Mouse (Mus musculus): ENCODE measurements around the gene Fam129b.
"Not testable (repeated sequence)": the region's sequence is repeated elsewhere in the genome, so short reads cannot be mapped to it uniquely, and the experiment has no call there.

The Fam129b gene

GRCm38 (mm10) chr2:32875675-32876489 lies at the start of gene Fam129b:
Fam129b (plus strand) TSS chr2:32876114.
- peak; percentile 74 for DNase-seq (ENCODE audit: low read depth)

GRCm38 (mm10) chr2:32828979-32829676 lies 46.8 kb upstream of the Fam129b start:
- DNase-seq (ENCODE audit: low read depth) = no peak

- DNase-seq (ENCODE audit: low read depth) = no peak
Measured at GRCm38 (mm10) chr2:32834496-32834895, 41.4 kb upstream of the Fam129b start.

GRCm38 (mm10) chr2:32835588-32835987 lies 40.3 kb upstream of the Fam129b start:
- no peak for DNase-seq (ENCODE audit: low read depth)

GRCm38 (mm10) chr2:32838147-32838884 lies 37.6 kb upstream of the Fam129b start:
- no peak for DNase-seq (ENCODE audit: low read depth)

DNA sequence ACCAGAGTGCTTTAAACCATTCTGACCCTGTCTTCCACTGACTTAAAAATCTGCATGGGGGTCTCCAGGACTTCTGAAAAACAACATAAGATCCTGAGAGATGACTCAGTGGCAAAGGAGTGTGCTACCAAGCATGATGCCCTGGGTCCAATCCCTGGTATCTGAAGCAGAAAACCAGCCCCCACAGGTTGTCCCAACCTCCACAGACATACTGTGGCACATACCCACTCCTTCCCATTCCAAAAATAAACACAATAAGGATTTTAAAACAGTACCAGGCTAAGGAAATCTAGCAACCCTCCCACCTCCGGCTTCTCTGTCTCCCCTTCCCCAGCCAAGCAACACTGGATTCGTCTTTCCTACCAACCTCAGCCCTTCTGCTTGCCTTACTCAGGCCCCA lies 36.7 kb upstream of the Fam129b start:
- DNase-seq (ENCODE audit: low read depth) = no peak

DNA sequence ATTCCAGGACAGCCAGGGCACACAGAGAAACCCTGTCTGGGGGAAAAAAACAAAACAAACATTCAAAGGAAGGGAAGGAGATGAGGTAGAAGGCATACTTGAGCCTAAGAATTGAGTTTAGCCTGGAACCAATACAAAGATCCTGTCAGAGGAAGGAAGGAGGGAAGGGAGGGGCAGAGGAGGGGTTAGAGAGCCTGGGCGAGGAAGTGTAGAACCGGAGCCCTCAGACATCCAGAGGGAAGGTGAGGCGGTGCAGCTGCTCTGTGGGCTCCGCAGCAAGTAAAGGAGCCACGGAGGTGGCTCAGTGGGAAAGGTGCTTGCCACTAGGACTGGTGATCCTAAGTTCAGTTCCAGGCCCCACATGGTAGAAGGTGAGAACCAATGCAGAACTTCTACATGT lies 34.8 kb upstream of the Fam129b start:
- no peak for DNase-seq (ENCODE audit: low read depth)

DNA sequence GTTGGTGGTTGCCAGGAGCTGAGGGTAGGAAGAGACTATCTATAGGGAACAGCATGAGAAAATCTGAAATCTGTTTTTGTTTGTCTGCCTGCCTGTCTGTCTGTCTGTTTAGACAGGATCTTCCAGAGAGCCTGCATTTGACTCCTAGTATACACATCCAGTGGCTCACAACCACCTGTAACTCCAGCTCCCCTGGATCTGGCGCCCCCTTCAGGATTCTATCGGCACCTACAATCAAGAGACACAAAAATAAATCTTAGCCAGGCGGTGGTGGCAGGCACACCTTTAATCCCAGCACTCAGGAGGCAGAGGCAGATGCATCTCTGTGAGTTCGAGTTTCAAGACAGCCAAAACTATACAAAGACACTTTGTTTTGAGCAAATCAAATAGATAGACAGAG lies 33.4 kb upstream of the Fam129b start:
- no peak for DNase-seq (ENCODE audit: low read depth)

DNA sequence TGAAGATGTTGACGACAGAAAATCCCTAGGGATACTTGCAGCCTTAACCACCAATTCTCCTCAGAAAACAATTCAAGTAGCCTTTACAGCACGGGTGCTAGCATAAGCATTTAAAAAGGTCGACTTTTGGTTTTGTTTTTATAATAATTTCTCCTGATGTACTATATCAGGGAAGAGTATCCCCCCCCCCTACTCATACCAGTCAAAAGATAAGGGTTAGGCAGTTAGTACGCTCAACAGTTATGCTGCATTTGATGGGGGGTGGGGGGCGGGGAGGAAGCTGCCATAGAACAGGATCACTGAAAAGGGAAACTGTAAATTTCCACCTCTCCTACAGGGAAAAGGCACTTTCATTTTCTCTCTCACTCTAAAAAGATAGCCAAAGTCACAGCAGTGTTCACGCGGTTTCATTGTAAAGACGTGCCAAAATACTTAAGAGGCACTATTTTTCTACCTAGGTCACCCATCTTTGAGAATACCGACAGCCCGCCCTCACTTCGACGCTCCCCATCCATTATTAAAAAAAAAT lies 30.3 kb upstream of the Fam129b start:
- DNase-seq (ENCODE audit: low read depth) = no peak

- no peak for DNase-seq (ENCODE audit: low read depth)
Measured at GRCm38 (mm10) chr2:32846101-32846804, 29.7 kb upstream of the Fam129b start.

GRCm38 (mm10) chr2:32846805-32847467 lies 29.0 kb upstream of the Fam129b start, which contains the start of gene Stxbp1:
Stxbp1 (minus strand) TSS chr2:32847245.
- peak; percentile 79 for DNase-seq (ENCODE audit: low read depth)

GRCm38 (mm10) chr2:32847468-32847821 lies 28.5 kb upstream of the Fam129b start:
- DNase-seq (ENCODE audit: low read depth) = no peak

GRCm38 (mm10) chr2:32852156-32852555 lies 23.8 kb upstream of the Fam129b start:
- DNase-seq (ENCODE audit: low read depth) = no peak

DNA sequence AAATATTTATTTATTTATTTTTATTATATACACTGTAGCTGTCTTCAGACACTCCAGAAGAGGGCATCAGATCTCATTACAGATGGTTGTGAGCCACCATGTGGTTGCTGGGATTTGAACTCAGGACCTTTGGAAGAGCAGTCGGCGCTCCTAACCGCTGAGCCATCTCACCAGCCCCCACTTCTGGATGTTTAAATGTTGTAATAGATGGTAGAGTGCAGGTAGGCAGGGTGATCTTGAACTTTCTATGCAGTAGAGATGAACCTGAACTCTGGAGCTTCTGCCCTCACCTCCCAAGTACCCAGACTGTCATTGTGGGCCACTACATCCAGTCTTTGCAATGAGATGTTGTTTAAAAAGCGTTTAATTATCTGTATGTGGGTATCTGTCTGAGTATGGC lies 22.2 kb upstream of the Fam129b start:
- not testable (repeated sequence) for DNase-seq (ENCODE audit: low read depth)

DNA sequence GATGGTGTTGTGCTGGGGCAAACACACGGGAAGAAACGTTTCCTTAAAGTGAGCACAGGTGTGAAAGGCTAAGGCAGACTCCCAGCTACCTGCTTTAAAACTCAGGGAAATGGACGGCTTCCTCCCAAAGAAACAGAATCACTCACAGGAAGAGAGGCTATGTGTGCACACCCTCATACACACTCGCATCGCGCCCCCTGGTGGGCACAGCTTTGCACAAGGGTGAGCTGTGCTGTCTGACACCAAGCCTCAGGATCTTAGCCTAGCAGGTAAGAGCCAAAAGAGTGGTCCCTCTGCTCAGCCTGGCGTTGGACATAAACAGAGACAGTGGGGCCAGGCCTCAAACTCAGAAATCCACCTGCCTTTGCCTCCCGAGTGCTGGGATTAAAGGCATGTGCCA lies 21.7 kb upstream of the Fam129b start:
- peak; percentile 80 for DNase-seq (ENCODE audit: low read depth)

DNA sequence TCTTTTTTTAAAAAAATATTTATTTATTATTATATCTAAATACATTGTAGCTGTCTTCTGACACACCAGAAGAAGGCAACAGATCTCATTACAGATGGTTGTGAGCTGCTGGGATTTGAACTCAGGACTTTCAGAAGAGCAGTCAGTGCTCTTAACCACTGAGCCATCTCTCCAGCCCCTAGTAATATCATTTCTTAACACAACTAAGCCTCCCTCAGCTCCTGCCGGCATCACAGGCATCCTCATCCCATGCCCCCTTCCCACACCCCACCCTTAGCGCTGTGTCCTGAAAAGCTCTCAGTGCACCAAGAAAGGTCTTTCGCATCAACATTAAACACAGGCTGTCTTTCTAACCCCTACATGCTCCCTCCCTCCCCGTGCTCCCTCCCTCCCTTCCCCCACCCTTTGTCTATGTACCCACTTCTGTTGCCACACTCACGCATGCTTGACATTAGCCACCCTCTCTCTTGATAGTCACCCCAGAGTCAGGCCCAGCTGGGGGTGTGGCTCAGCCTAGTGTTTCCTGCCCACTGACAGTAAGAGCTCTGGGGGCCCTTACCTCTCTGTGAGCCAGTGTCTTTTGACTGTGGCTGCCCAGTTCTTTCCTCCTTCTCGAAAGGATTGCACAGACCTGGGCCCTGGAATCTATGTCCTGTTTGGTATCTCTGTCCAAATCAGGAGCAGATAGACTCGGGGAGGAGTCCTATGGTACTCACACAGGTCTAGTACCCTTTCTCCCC lies 20.7 kb upstream of the Fam129b start:
- no peak for DNase-seq (ENCODE audit: low read depth)

GRCm38 (mm10) chr2:32855790-32856465 lies 20.0 kb upstream of the Fam129b start:
- no peak for DNase-seq (ENCODE audit: low read depth)

DNA sequence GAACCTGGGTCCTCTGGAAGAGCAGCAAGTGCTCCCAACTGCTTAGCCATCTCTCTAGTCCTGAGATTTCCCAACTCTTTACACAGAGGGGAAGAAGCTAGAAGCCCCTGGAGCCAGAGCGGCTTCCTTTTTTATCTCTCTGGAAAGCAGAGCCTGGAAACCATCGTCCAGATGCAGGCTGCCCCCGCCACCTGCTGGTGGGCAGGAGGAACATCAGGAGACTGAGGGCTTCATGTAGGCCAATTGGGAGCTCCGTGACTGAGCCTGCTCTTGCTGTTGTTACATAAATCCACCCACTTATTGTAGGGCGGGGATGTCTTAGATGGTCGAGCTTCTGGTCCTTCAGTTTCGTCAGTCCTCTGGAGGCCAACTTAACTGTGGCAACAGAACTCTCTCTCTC lies 18.3 kb upstream of the Fam129b start:
- DNase-seq (ENCODE audit: low read depth) = peak; percentile 82

- no peak for DNase-seq (ENCODE audit: low read depth)
Measured at GRCm38 (mm10) chr2:32859010-32859621, 16.8 kb upstream of the Fam129b start.

- no peak for DNase-seq (ENCODE audit: low read depth)
Measured at GRCm38 (mm10) chr2:32859622-32860012, 16.3 kb upstream of the Fam129b start.

All from c-Kit-positive CD71-negative TER-119-negative erythroid progenitor cells, embryonic 14.5 days (primary cell).